Mouse (Mus musculus): ENCODE results near the gene Gprc5a. TPM values are rescaled to one million over a fixed set of nuclear protein-coding genes. Genes with fewer than 3 reads are reported as not detected.
A peak's percentile ranks its signal among the peaks of the same experiment; 100 is the strongest.

Gene Gprc5a
- polyA plus RNA-seq, 1 experiment from 2014 or later, result 2.5 TPM

GRCm38 (mm10) chr6:135076202-135076601 lies 10.8 kb downstream of the Gprc5a start:
- Histone ChIP-seq H3K9me3 (no peaks in the 10 kb centered on the region), H3K4me1 (no peaks in the 10 kb centered on the region), H3K4me2 (replicated peaks) (no peak overlapping the region), H3K27ac (no peak overlapping the region), H3K4me3 (no peak overlapping the region), H3K27me3 (no peaks in the 10 kb centered on the region), H3K9ac (no peak overlapping the region), H3K36me3 (no peaks in the 10 kb centered on the region)
- no peak for ATAC-seq (ENCODE audit: insufficient number of reproducible peaks, insufficient read depth, low FRiP score, low TSS enrichment)
- 46% methylated on average over 3 of the region's 3 CpGs for WGBS

- Histone ChIP-seq H3K36me3 (no peaks in the 10 kb centered on the region), H3K4me3 (no peak overlapping the region), H3K9ac (no peak overlapping the region), H3K27ac (no peak overlapping the region), H3K4me2 (replicated peaks) (no peak overlapping the region), H3K4me1 (no peaks in the 10 kb centered on the region), H3K27me3 (no peaks in the 10 kb centered on the region), H3K9me3 (no peaks in the 10 kb centered on the region)
- 44% methylated on average over 12 of the region's 12 CpGs for WGBS
- ATAC-seq (ENCODE audit: insufficient number of reproducible peaks, insufficient read depth, low FRiP score, low TSS enrichment), result no peak
Observed at GRCm38 (mm10) chr6:135078420-135078819, 13.0 kb downstream of the Gprc5a start.

- no peak overlapping the region for H3K9ac ChIP-seq
- WGBS, result 66% methylated on average over 10 of the region's 10 CpGs
Observed at GRCm38 (mm10) chr6:135083991-135084502, 18.6 kb downstream of the Gprc5a start.

GRCm38 (mm10) chr6:135085703-135086102 lies 20.3 kb downstream of the Gprc5a start:
- no peak for ATAC-seq (ENCODE audit: insufficient number of reproducible peaks, insufficient read depth, low FRiP score, low TSS enrichment)
- no peaks in the 10 kb centered on the region for H3K27me3 ChIP-seq
- H3K27ac ChIP-seq, result no peak overlapping the region
- H3K4me3 ChIP-seq, result no peak overlapping the region
- no peaks in the 10 kb centered on the region for H3K9me3 ChIP-seq
- no peak overlapping the region for H3K9ac ChIP-seq
- WGBS, result 90% methylated on average over 1 of the region's 1 CpGs
- peaks cover 5% of the 10 kb centered on the region; the same call in 1 of the 2 replicates for H3K4me1 ChIP-seq
- H3K36me3 ChIP-seq, result no peaks in the 10 kb centered on the region
- no peak overlapping the region for H3K4me2 ChIP-seq (replicated peaks)

More at GRCm38 (mm10) chr6:135083991-135084502, 18.6 kb downstream of the Gprc5a start:
- Histone ChIP-seq H3K27ac (no peak overlapping the region), H3K27me3 (no peaks in the 10 kb centered on the region), H3K4me1 (peaks cover 5% of the 10 kb centered on the region; the same call in 1 of the 2 replicates), H3K36me3 (no peaks in the 10 kb centered on the region), H3K4me2 (replicated peaks) (no peak overlapping the region), H3K9me3 (no peaks in the 10 kb centered on the region), H3K4me3 (no peak overlapping the region)
- ATAC-seq (ENCODE audit: insufficient number of reproducible peaks, insufficient read depth, low FRiP score, low TSS enrichment), result no peak

GRCm38 (mm10) chr6:135087721-135088451 lies 22.4 kb downstream of the Gprc5a start:
- Histone ChIP-seq H3K27ac (0 out of 2 replicates have a peak overlapping the region, but pooled peaks have one; percentile 30), H3K9ac (no peak overlapping the region), H3K4me2 (replicated peaks) (peak overlapping the region; percentile 39), H3K9me3 (no peaks in the 10 kb centered on the region), H3K4me3 (no peak overlapping the region), H3K4me1 (peaks cover 5% of the 10 kb centered on the region; the same call in 1 of the 2 replicates), H3K36me3 (no peaks in the 10 kb centered on the region), H3K27me3 (no peaks in the 10 kb centered on the region)
- WGBS, result 22% methylated on average over 19 of the region's 19 CpGs
- ATAC-seq (ENCODE audit: insufficient number of reproducible peaks, insufficient read depth, low FRiP score, low TSS enrichment), result peak; percentile 77; the same call in 1 of the 2 replicates

- no peak for ATAC-seq (ENCODE audit: insufficient number of reproducible peaks, insufficient read depth, low FRiP score, low TSS enrichment)
- Histone ChIP-seq H3K4me2 (replicated peaks) (no peak overlapping the region), H3K9ac (no peak overlapping the region), H3K9me3 (no peaks in the 10 kb centered on the region), H3K4me3 (no peak overlapping the region), H3K4me1 (peaks cover 5% of the 10 kb centered on the region; the same call in 1 of the 2 replicates), H3K27me3 (no peaks in the 10 kb centered on the region), H3K36me3 (no peaks in the 10 kb centered on the region), H3K27ac (no peak overlapping the region)
- WGBS, result 18% methylated on average over 8 of the region's 8 CpGs
Observed at GRCm38 (mm10) chr6:135089786-135090185, 24.3 kb downstream of the Gprc5a start.

- no peak overlapping the region for H3K4me2 ChIP-seq (replicated peaks)
- WGBS, result 86% methylated on average over 4 of the region's 4 CpGs
- no peak overlapping the region for H3K9ac ChIP-seq
- no peaks in the 10 kb centered on the region for H3K27me3 ChIP-seq
- H3K9me3 ChIP-seq, result no peaks in the 10 kb centered on the region
- H3K4me3 ChIP-seq, result no peak overlapping the region
- H3K36me3 ChIP-seq, result no peaks in the 10 kb centered on the region
- no peak for ATAC-seq (ENCODE audit: insufficient number of reproducible peaks, insufficient read depth, low FRiP score, low TSS enrichment)
- H3K4me1 ChIP-seq, result peaks cover 5% of the 10 kb centered on the region; the same call in 1 of the 2 replicates
- no peak overlapping the region for H3K27ac ChIP-seq
Observed at GRCm38 (mm10) chr6:135090661-135091060, 25.2 kb downstream of the Gprc5a start.

GRCm38 (mm10) chr6:135092798-135093470 lies 27.5 kb downstream of the Gprc5a start:
- H3K4me3 ChIP-seq, result no peak overlapping the region
- no peaks in the 10 kb centered on the region for H3K9me3 ChIP-seq
- H3K4me1 ChIP-seq, result peaks cover 5% of the 10 kb centered on the region; the same call in 1 of the 2 replicates
- no peak for ATAC-seq (ENCODE audit: insufficient number of reproducible peaks, insufficient read depth, low FRiP score, low TSS enrichment)
- 87% methylated on average over 12 of the region's 12 CpGs for WGBS
- no peak overlapping the region for H3K4me2 ChIP-seq (replicated peaks)
- no peak overlapping the region for H3K9ac ChIP-seq
- H3K27ac ChIP-seq, result no peak overlapping the region
- no peaks in the 10 kb centered on the region for H3K27me3 ChIP-seq
- no peaks in the 10 kb centered on the region for H3K36me3 ChIP-seq

- Histone ChIP-seq H3K4me2 (replicated peaks) (no peak overlapping the region), H3K9me3 (no peaks in the 10 kb centered on the region), H3K36me3 (no peaks in the 10 kb centered on the region), H3K9ac (no peak overlapping the region), H3K4me3 (no peak overlapping the region), H3K27ac (no peak overlapping the region), H3K27me3 (no peaks in the 10 kb centered on the region), H3K4me1 (no peaks in the 10 kb centered on the region)
- 72% methylated on average over 15 of the region's 15 CpGs for WGBS
- peak; percentile 49; the same call in 1 of the 2 replicates for ATAC-seq (ENCODE audit: insufficient number of reproducible peaks, insufficient read depth, low FRiP score, low TSS enrichment)
Observed at GRCm38 (mm10) chr6:135100787-135101472, 35.5 kb downstream of the Gprc5a start.

GRCm38 (mm10) chr6:135102736-135103303 lies 37.4 kb downstream of the Gprc5a start:
- H3K36me3 ChIP-seq, result no peaks in the 10 kb centered on the region
- H3K4me3 ChIP-seq, result no peak overlapping the region
- no peak overlapping the region for H3K4me2 ChIP-seq (replicated peaks)
- no peak overlapping the region for H3K27ac ChIP-seq
- H3K9me3 ChIP-seq, result no peaks in the 10 kb centered on the region
- H3K27me3 ChIP-seq, result no peaks in the 10 kb centered on the region
- no peak for ATAC-seq (ENCODE audit: insufficient number of reproducible peaks, insufficient read depth, low FRiP score, low TSS enrichment)
- no peak overlapping the region for H3K9ac ChIP-seq
- no peaks in the 10 kb centered on the region for H3K4me1 ChIP-seq
- WGBS, result 80% methylated on average over 5 of the region's 5 CpGs

GRCm38 (mm10) chr6:135107014-135107413 lies 41.6 kb downstream of the Gprc5a start:
- H3K9ac ChIP-seq, result no peak overlapping the region
- no peak overlapping the region for H3K4me2 ChIP-seq (replicated peaks)
- no peaks in the 10 kb centered on the region for H3K36me3 ChIP-seq
- ATAC-seq (ENCODE audit: insufficient number of reproducible peaks, insufficient read depth, low FRiP score, low TSS enrichment), result no peak
- no peak overlapping the region for H3K27ac ChIP-seq
- WGBS, result 90% methylated on average over 6 of the region's 6 CpGs
- no peaks in the 10 kb centered on the region for H3K9me3 ChIP-seq
- H3K27me3 ChIP-seq, result no peaks in the 10 kb centered on the region
- no peak overlapping the region for H3K4me3 ChIP-seq
- H3K4me1 ChIP-seq, result no peaks in the 10 kb centered on the region

Data from embryonic facial prominence, embryonic 12.5 days (tissue).